Mouse (Mus musculus) lung, embryonic 14.5 days (tissue): Measurements from ENCODE around the gene Olfr1338. TPM values are rescaled to one million over a fixed set of nuclear protein-coding genes. Genes with fewer than 3 reads are reported as not detected.
"Not testable (repeated sequence)": the region's sequence is repeated elsewhere in the genome, so short reads cannot be mapped to it uniquely, and the experiment has no call there.

ENCODE experiments used
- ATAC-seq: fragments of 200-750 bp; cut with Nextera tagmentation; 2 replicates; pipeline ENCODE4 v1.8.0; 2017; ENCODE audit warnings: mild to moderate bottlenecking, moderate TSS enrichment, moderate library complexity; ENCODE audit not compliant: insufficient read depth
- DNase-seq: peaks from one replicate; pipeline ENCODE4 v3.0.0-alpha.2; 2015
- H3K27ac ChIP-seq: fragments of 300-500 bp; sonication (generic); 2 replicates; pipeline ENCODE4 v1.5.1; 2014; ENCODE audit warnings: low read depth, mild to moderate bottlenecking, moderate library complexity
- H3K27me3 ChIP-seq: fragments of 300-500 bp; sonication (generic); 2 replicates; pipeline ENCODE4 v1.6.1; 2014; ENCODE audit warnings: low read length, control low read depth; ENCODE audit not compliant: insufficient read depth
- H3K36me3 ChIP-seq: fragments of 300-500 bp; sonication (generic); 2 replicates; pipeline ENCODE4 v1.6.1; 2014; ENCODE audit warnings: control low read depth; ENCODE audit not compliant: insufficient read depth
- H3K4me1 ChIP-seq: fragments of 300-500 bp; sonication (generic); 2 replicates; pipeline ENCODE4 v1.6.1; 2014; ENCODE audit warnings: antibody characterized with exemption, control low read depth; ENCODE audit not compliant: insufficient read depth
- H3K4me2 ChIP-seq: fragments of 300-500 bp; sonication (generic); 2 replicates; pipeline ENCODE4 v1.6.1; 2014; ENCODE audit warnings: mild to moderate bottlenecking
- H3K4me3 ChIP-seq: fragments of 300-500 bp; sonication (generic); 2 replicates; pipeline ENCODE4 v1.5.1; 2014; ENCODE audit warnings: low read depth, low read length
- H3K9ac ChIP-seq: fragments of 300-500 bp; sonication (generic); 2 replicates; pipeline ENCODE4 v1.6.1; 2014
- H3K9me3 ChIP-seq: fragments of 300-500 bp; sonication (generic); 2 replicates; pipeline ENCODE4 v1.6.1; 2016; ENCODE audit warnings: low read depth, low read length, control low read depth
- CTCF ChIP-seq: IDR thresholded peaks from 2 replicates; pipeline ENCODE4 v1.5.1; 2016; ENCODE audit warnings: antibody characterized with exemption, low read depth
- WGBS: fragments of 180-500 bp; shearing (Covaris S2); extraction: QIAGEN DNeasy Blood & Tissue Kit; methylation state at CpG from one replicate; pipeline ENCODE4 v1.1.7; 2014; 5-methylcytosine and 5-hydroxymethylcytosine counted together
- polyA plus RNA-seq: library from polyadenylated mRNA; unstranded; fragments of >200 nt; fragmentation: Nextera tagmentation; extraction: Ambion mirVana; gene quantifications from 2 replicates; pipeline ENCODE4 v1.2.1, GENCODE M21; 2014

Olfr1338 gene
- not detected in 2 replicates for polyA plus RNA-seq

- ATAC-seq = no peak
- WGBS = 82% methylated on average over 1 of the region's 1 CpGs
Measured at GRCm38 (mm10) chr4:118758637-118759036, at the start of gene Olfr1338. Gene Olfr1338, minus strand, starts transcription at chr4:118758737.

DNA sequence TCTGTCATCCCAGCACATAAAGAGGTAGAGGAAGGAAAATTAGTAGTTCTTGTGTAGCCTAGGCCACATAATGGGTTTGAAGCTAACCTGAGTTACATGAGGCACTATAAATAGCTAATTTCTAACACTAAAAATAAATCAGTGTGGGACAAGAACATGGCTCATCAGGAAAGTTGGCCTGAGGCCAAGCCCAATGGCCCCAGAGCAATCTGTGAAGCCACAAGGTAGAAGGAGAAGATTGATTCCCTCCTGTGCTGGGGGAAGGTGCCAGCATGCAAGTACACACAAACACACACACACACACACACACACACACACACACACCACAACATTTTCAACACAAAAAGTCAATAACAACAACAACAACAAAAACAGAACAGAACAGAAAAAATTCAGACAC, 34.3 kb upstream of the Olfr1338 start:
- DNase-seq, H3K9ac ChIP-seq, H3K27me3 ChIP-seq, H3K27ac ChIP-seq, H3K4me3 ChIP-seq, H3K4me2 ChIP-seq, ATAC-seq, H3K36me3 ChIP-seq, H3K9me3 ChIP-seq, H3K4me1 ChIP-seq: not testable (repeated sequence)

More at GRCm38 (mm10) chr4:118758637-118759036, at the start of gene Olfr1338:
- H3K4me3 ChIP-seq = no peak within 1 kb of the TSS
- no peaks in the 10 kb centered on the region for H3K36me3 ChIP-seq
- H3K4me1 ChIP-seq = no peaks in the 10 kb centered on the region
- H3K9ac ChIP-seq = no peak within 1 kb of the TSS
- no peak within 1 kb of the TSS for H3K4me2 ChIP-seq
- no peak for DNase-seq
- H3K9me3 ChIP-seq = no peaks in the 10 kb centered on the region
- H3K27me3 ChIP-seq = no peaks in the 10 kb centered on the region
- TF ChIP-seq CTCF = no peak
- H3K27ac ChIP-seq = no peak within 1 kb of the TSS

DNA sequence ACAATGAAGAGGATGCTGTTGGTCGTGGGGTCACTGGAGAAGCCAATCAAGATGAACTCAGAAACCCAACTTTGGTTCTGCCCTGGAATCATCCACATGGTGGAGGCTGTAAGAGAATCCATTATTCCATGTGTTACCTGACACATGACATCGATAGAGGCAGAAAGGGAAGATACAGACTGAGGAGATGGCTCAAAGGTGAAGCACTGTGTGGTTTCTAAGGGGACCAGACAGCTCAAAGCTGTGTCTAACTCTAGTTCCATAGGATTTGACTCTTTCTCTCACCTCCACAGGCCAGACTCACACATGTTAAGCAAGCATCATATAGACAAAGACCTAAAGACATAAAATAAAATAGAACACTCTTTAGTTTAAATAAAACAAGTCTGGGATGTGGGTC, 23.9 kb upstream of the Olfr1338 start, which contains the start of gene Olfr1337:
Gene Olfr1337 (minus strand): TSS at position 101 of the 400 bp plus-strand sequence.
- H3K4me2 ChIP-seq = no peak within 1 kb of the TSS
- H3K27me3 ChIP-seq = no peaks in the 10 kb centered on the region
- 64% methylated on average over 2 of the region's 2 CpGs for WGBS
- no peaks in the 10 kb centered on the region for H3K9me3 ChIP-seq
- H3K36me3 ChIP-seq = no peaks in the 10 kb centered on the region
- H3K9ac ChIP-seq = no peak within 1 kb of the TSS
- DNase-seq (no peak), ATAC-seq (no peak)
- no peak within 1 kb of the TSS for H3K27ac ChIP-seq
- H3K4me3 ChIP-seq = no peak within 1 kb of the TSS
- H3K4me1 ChIP-seq = no peaks in the 10 kb centered on the region
- no peak for TF ChIP-seq CTCF

DNA sequence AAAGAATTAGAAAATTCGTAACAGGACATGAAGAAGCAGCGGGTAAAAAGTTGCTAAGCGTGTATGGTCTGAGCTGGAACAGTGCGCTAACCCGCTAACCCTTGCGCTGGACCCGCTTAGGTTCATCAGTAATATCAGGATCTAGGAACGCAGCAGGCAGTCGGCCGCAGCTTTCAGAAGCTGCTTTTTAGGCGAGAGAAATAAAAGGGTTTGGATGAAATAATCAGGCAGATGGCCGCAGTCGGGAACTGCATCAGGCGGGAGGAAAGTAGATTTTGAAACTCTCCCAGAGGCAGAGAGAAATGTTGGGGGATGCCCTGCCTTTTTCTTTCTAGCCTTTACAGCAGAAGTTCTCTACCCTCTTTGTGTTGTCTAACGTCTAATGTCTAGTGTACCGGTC, 16.7 kb downstream of the Olfr1338 start:
- no peak overlapping the region for H3K27ac ChIP-seq
- WGBS = 9% methylated on average over 16 of the region's 16 CpGs
- no peak overlapping the region for H3K4me3 ChIP-seq
- no peak overlapping the region for H3K9ac ChIP-seq
- DNase-seq (no peak), ATAC-seq (no peak)
- no peaks in the 10 kb centered on the region for H3K4me1 ChIP-seq
- no peaks in the 10 kb centered on the region; the same call in 1 of the 2 replicates for H3K9me3 ChIP-seq
- H3K36me3 ChIP-seq = no peaks in the 10 kb centered on the region
- TF ChIP-seq CTCF = no peak
- H3K4me2 ChIP-seq = no peak overlapping the region
- H3K27me3 ChIP-seq = no peaks in the 10 kb centered on the region; the same call in none of the 2 replicates

GRCm38 (mm10) chr4:118740988-118741698, 17.4 kb downstream of the Olfr1338 start:
- 9% methylated on average over 11 of the region's 11 CpGs for WGBS
- no peaks in the 10 kb centered on the region for H3K4me1 ChIP-seq
- H3K36me3 ChIP-seq = no peaks in the 10 kb centered on the region
- no peak overlapping the region for H3K4me3 ChIP-seq
- no peak overlapping the region for H3K27ac ChIP-seq
- TF ChIP-seq CTCF = no peak
- H3K27me3 ChIP-seq = no peaks in the 10 kb centered on the region; the same call in none of the 2 replicates
- no peak for DNase-seq
- no peak overlapping the region for H3K9ac ChIP-seq
- ATAC-seq = no peak
- no peaks in the 10 kb centered on the region; the same call in 1 of the 2 replicates for H3K9me3 ChIP-seq
- H3K4me2 ChIP-seq = no peak overlapping the region

- Histone ChIP-seq H3K4me1 (no peaks in the 10 kb centered on the region), H3K9me3 (no peaks in the 10 kb centered on the region), H3K36me3 (no peaks in the 10 kb centered on the region), H3K27ac (no peak overlapping the region), H3K9ac (no peak overlapping the region), H3K4me3 (no peak overlapping the region), H3K4me2 (no peak overlapping the region), H3K27me3 (no peaks in the 10 kb centered on the region; the same call in none of the 2 replicates)
- TF ChIP-seq CTCF = no peak
- DNase-seq = no peak
- 57% methylated on average over 3 of the region's 3 CpGs for WGBS
- no peak for ATAC-seq
Measured at GRCm38 (mm10) chr4:118739574-118739973, 19.0 kb downstream of the Olfr1338 start.

DNA sequence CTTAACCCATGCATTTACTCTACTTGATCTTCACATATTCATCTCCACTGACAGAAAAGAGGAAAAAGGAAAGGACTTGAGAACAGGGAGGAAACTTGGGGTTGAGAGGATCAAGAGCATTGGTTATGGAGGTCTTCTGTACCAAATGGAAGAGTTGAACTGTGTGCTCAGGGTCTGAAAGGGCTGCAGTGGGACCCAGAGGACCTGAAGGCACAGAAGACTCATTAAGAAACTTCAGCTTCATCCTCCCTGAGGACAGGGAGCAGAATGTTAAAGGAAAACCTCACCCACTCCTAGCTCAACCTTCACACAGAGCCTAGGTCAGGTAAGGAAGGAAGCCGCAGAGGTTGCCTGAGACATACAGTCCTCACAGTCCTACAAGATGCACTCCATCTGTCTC, 26.7 kb downstream of the Olfr1338 start, which contains the start of gene Olfr1339:
Gene Olfr1339 (plus strand): TSS at position 301 of the 400 bp plus-strand sequence.
- Histone ChIP-seq H3K9me3 (no peaks in the 10 kb centered on the region), H3K27ac (no peak within 1 kb of the TSS), H3K4me1 (no peaks in the 10 kb centered on the region), H3K27me3 (no peaks in the 10 kb centered on the region), H3K4me2 (no peak within 1 kb of the TSS), H3K36me3 (no peaks in the 10 kb centered on the region), H3K4me3 (no peak within 1 kb of the TSS), H3K9ac (no peak within 1 kb of the TSS)
- DNase-seq = no peak
- WGBS = 92% methylated on average over 1 of the region's 1 CpGs
- no peak for ATAC-seq
- no peak for TF ChIP-seq CTCF
